Mouse (Mus musculus) testis, adult 2 months (tissue): Measurements from ENCODE around the gene L3mbtl4. TPM values are rescaled to one million over a fixed set of nuclear protein-coding genes. Genes with fewer than 3 reads are reported as not detected.

Source experiments
- H3K27ac ChIP-seq: fragments of 200-500 bp; 2 replicates; pipeline ENCODE4 v1.5.1; 2012; ENCODE audit warnings: low read depth, low read length; ENCODE audit not compliant: control insufficient read depth, insufficient read depth
- H3K27me3 ChIP-seq: fragments of 200-500 bp; 2 replicates; pipeline ENCODE4 v1.6.1; 2012; ENCODE audit warnings: mild to moderate bottlenecking, low read length, moderate library complexity; ENCODE audit not compliant: control insufficient read depth, insufficient read depth
- H3K36me3 ChIP-seq: fragments of 200-500 bp; 2 replicates; pipeline ENCODE4 v1.6.1; 2012; ENCODE audit warnings: mild to moderate bottlenecking, low read length; ENCODE audit not compliant: control insufficient read depth, insufficient read depth
- H3K4me1 ChIP-seq: fragments of 200-500 bp; 2 replicates; pipeline ENCODE4 v1.6.1; 2012; ENCODE audit warnings: low read length; ENCODE audit not compliant: control insufficient read depth, insufficient read depth
- H3K4me3 ChIP-seq: fragments of 200-500 bp; 2 replicates; pipeline ENCODE4 v1.5.1; 2012; ENCODE audit warnings: low read depth, mild to moderate bottlenecking, low read length, moderate library complexity, mixed read lengths; ENCODE audit not compliant: control insufficient read depth
- CTCF ChIP-seq: fragments of 200-500 bp; IDR thresholded peaks from 2 replicates; pipeline ENCODE4 v1.5.1; 2012; ENCODE audit warnings: low read depth, mild to moderate bottlenecking, inconsistent platforms, low read length, moderate library complexity; ENCODE audit not compliant: control insufficient read depth, insufficient read depth, insufficient replicate concordance
- POLR2A ChIP-seq: fragments of 200-500 bp; IDR thresholded peaks from 2 replicates; pipeline ENCODE4 v1.6.1; 2012; ENCODE audit warnings: low read depth, mild to moderate bottlenecking, inconsistent platforms, low read length, moderate library complexity; ENCODE audit not compliant: control insufficient read depth
- polyA plus RNA-seq: library from polyadenylated mRNA; depleted of rRNA; stranded (reverse); fragments of >200 nt; gene quantifications from 2 replicates; pipeline ENCODE4 v1.2.3, GENCODE M21; 2012

L3mbtl4 gene
- polyA plus RNA-seq, 1 experiment: 9.3 TPM

GRCm38 (mm10) chr17:68642521-68643088, 369.0 kb downstream of the L3mbtl4 start:
- Histone ChIP-seq H3K27ac (no peak overlapping the region), H3K36me3 (no peaks in the 10 kb centered on the region), H3K4me3 (no peak overlapping the region), H3K27me3 (no peaks in the 10 kb centered on the region), H3K4me1 (no peaks in the 10 kb centered on the region)
- TF ChIP-seq POLR2A (no peak), CTCF (no peak)

GRCm38 (mm10) chr17:68666528-68666927, 392.9 kb downstream of the L3mbtl4 start:
- Histone ChIP-seq H3K27me3 (no peaks in the 10 kb centered on the region), H3K4me1 (no peaks in the 10 kb centered on the region), H3K27ac (no peak overlapping the region), H3K4me3 (no peak overlapping the region), H3K36me3 (no peaks in the 10 kb centered on the region)
- no peak for TF ChIP-seq POLR2A
- TF ChIP-seq CTCF: no peak

- no peaks in the 10 kb centered on the region for H3K27me3 ChIP-seq
- no peaks in the 10 kb centered on the region for H3K4me1 ChIP-seq
- H3K27ac ChIP-seq: no peak overlapping the region
- TF ChIP-seq CTCF: no peak
- no peak for TF ChIP-seq POLR2A
- H3K36me3 ChIP-seq: no peaks in the 10 kb centered on the region
- no peak overlapping the region for H3K4me3 ChIP-seq
Observed at GRCm38 (mm10) chr17:68672088-68672504, 398.5 kb downstream of the L3mbtl4 start.

GRCm38 (mm10) chr17:68710701-68711100, 437.1 kb downstream of the L3mbtl4 start:
- TF ChIP-seq POLR2A: no peak
- TF ChIP-seq CTCF: no peak
- Histone ChIP-seq H3K4me3 (no peak overlapping the region), H3K27ac (no peak overlapping the region), H3K27me3 (no peaks in the 10 kb centered on the region), H3K4me1 (no peaks in the 10 kb centered on the region), H3K36me3 (no peaks in the 10 kb centered on the region)

GRCm38 (mm10) chr17:68711350-68711749, 437.8 kb downstream of the L3mbtl4 start:
- TF ChIP-seq CTCF: no peak
- TF ChIP-seq POLR2A: no peak
- no peak overlapping the region for H3K4me3 ChIP-seq
- H3K4me1 ChIP-seq: no peaks in the 10 kb centered on the region

GRCm38 (mm10) chr17:68748296-68748695, 474.7 kb downstream of the L3mbtl4 start:
- Histone ChIP-seq H3K36me3 (no peaks in the 10 kb centered on the region), H3K27me3 (no peaks in the 10 kb centered on the region), H3K27ac (no peak overlapping the region), H3K4me3 (no peak overlapping the region), H3K4me1 (no peaks in the 10 kb centered on the region)
- TF ChIP-seq CTCF: no peak
- no peak for TF ChIP-seq POLR2A

More at GRCm38 (mm10) chr17:68711350-68711749, 437.8 kb downstream of the L3mbtl4 start:
- Histone ChIP-seq H3K27ac (no peak overlapping the region), H3K36me3 (no peaks in the 10 kb centered on the region), H3K27me3 (no peaks in the 10 kb centered on the region)

GRCm38 (mm10) chr17:68750513-68750912, 476.9 kb downstream of the L3mbtl4 start:
- no peak overlapping the region for H3K4me3 ChIP-seq
- no peaks in the 10 kb centered on the region for H3K27me3 ChIP-seq
- H3K4me1 ChIP-seq: no peaks in the 10 kb centered on the region
- no peaks in the 10 kb centered on the region for H3K36me3 ChIP-seq
- H3K27ac ChIP-seq: no peak overlapping the region
- TF ChIP-seq POLR2A (no peak), CTCF (no peak)
